Mouse (Mus musculus): Measurements from ENCODE around the gene Lrrc8a. TPM values are rescaled to one million over a fixed set of nuclear protein-coding genes. Genes with fewer than 3 reads are reported as not detected.

The Lrrc8a gene
- polyA plus RNA-seq, 1 experiment from 2014 or later = 51.1 TPM

GRCm38 (mm10) chr2:30262840-30263441 is 25.4 kb downstream of the Lrrc8a start:
- H3K4me1 ChIP-seq (ENCODE audit: control insufficient read depth, insufficient read depth, low read length) = peaks cover 23% of the 10 kb centered on the region
- peaks cover 55% of the 10 kb centered on the region for H3K36me3 ChIP-seq (ENCODE audit: control insufficient read depth, insufficient read depth, low read length)
- H3K27ac ChIP-seq (ENCODE audit: low read depth, low read length) = no peak overlapping the region
- ATAC-seq (ENCODE audit: low FRiP score, low TSS enrichment) = no peak
- no peak overlapping the region for H3K9ac ChIP-seq (ENCODE audit: low read depth, low read length)
- 57% methylated on average over 4 of the region's 4 CpGs for whole genome bisulfite sequencing
- H3K27me3 ChIP-seq (ENCODE audit: control insufficient read depth, insufficient read depth, low read length) = no peaks in the 10 kb centered on the region
- no peak overlapping the region for H3K4me3 ChIP-seq (ENCODE audit: low read length)
- H3K9me3 ChIP-seq (ENCODE audit: control insufficient read depth, low read length) = no peaks in the 10 kb centered on the region
- H3K4me2 ChIP-seq (replicated peaks; ENCODE audit: low read depth, low read length) = no peak overlapping the region

- Histone ChIP-seq H3K4me3 (ENCODE audit: low read length) (no peak overlapping the region), H3K9ac (ENCODE audit: low read depth, low read length) (no peak overlapping the region), H3K4me1 (ENCODE audit: control insufficient read depth, insufficient read depth, low read length) (peaks cover 23% of the 10 kb centered on the region), H3K4me2 (replicated peaks; ENCODE audit: low read depth, low read length) (no peak overlapping the region), H3K36me3 (ENCODE audit: control insufficient read depth, insufficient read depth, low read length) (peaks cover 49% of the 10 kb centered on the region), H3K27me3 (ENCODE audit: control insufficient read depth, insufficient read depth, low read length) (no peaks in the 10 kb centered on the region), H3K27ac (ENCODE audit: low read depth, low read length) (no peak overlapping the region), H3K9me3 (ENCODE audit: control insufficient read depth, low read length) (no peaks in the 10 kb centered on the region)
- no peak for ATAC-seq (ENCODE audit: low FRiP score, low TSS enrichment)
- 85% methylated on average over 6 of the region's 6 CpGs for WGBS
Measured at GRCm38 (mm10) chr2:30263811-30264210, 26.3 kb downstream of the Lrrc8a start.

GRCm38 (mm10) chr2:30264671-30265519 is 27.4 kb downstream of the Lrrc8a start:
- Histone ChIP-seq H3K4me2 (replicated peaks; ENCODE audit: low read depth, low read length) (no peak overlapping the region), H3K9me3 (ENCODE audit: control insufficient read depth, low read length) (no peaks in the 10 kb centered on the region), H3K27ac (ENCODE audit: low read depth, low read length) (peak overlapping the region; percentile 90), H3K4me1 (ENCODE audit: control insufficient read depth, insufficient read depth, low read length) (peaks cover 23% of the 10 kb centered on the region), H3K9ac (ENCODE audit: low read depth, low read length) (0 out of 2 replicates have a peak overlapping the region, but pooled peaks have one; percentile 28), H3K36me3 (ENCODE audit: control insufficient read depth, insufficient read depth, low read length) (peaks cover 44% of the 10 kb centered on the region), H3K27me3 (ENCODE audit: control insufficient read depth, insufficient read depth, low read length) (no peaks in the 10 kb centered on the region), H3K4me3 (ENCODE audit: low read length) (no peak overlapping the region)
- peak; percentile 32; the same call in 1 of the 2 replicates for ATAC-seq (ENCODE audit: low FRiP score, low TSS enrichment)
- WGBS = 69% methylated on average over 7 of the region's 7 CpGs

- no peak for ATAC-seq (ENCODE audit: low FRiP score, low TSS enrichment)
- WGBS = 54% methylated on average over 5 of the region's 5 CpGs
- no peaks in the 10 kb centered on the region for H3K9me3 ChIP-seq (ENCODE audit: control insufficient read depth, low read length)
- H3K4me3 ChIP-seq (ENCODE audit: low read length) = no peak within 1 kb of the TSS
- H3K27me3 ChIP-seq (ENCODE audit: control insufficient read depth, insufficient read depth, low read length) = no peaks in the 10 kb centered on the region
- peaks cover 23% of the 10 kb centered on the region for H3K4me1 ChIP-seq (ENCODE audit: control insufficient read depth, insufficient read depth, low read length)
- H3K27ac ChIP-seq (ENCODE audit: low read depth, low read length) = peak within 1 kb of the TSS; percentile 90
- peaks cover 39% of the 10 kb centered on the region for H3K36me3 ChIP-seq (ENCODE audit: control insufficient read depth, insufficient read depth, low read length)
- H3K9ac ChIP-seq (ENCODE audit: low read depth, low read length) = peak within 1 kb of the TSS; percentile 28
- peak within 1 kb of the TSS; percentile 19 for H3K4me2 ChIP-seq (replicated peaks; ENCODE audit: low read depth, low read length)
Measured at GRCm38 (mm10) chr2:30265767-30266253, 28.3 kb downstream of the Lrrc8a start, which contains the start of gene Phyhd1. Gene Phyhd1 (plus strand): TSS chr2:30266203.

GRCm38 (mm10) chr2:30266392-30266941 is 29.0 kb downstream of the Lrrc8a start:
- WGBS = 20% methylated on average over 4 of the region's 4 CpGs
- Histone ChIP-seq H3K36me3 (ENCODE audit: control insufficient read depth, insufficient read depth, low read length) (peaks cover 37% of the 10 kb centered on the region), H3K9ac (ENCODE audit: low read depth, low read length) (peak overlapping the region; percentile 25), H3K4me2 (replicated peaks; ENCODE audit: low read depth, low read length) (peak overlapping the region; percentile 19), H3K9me3 (ENCODE audit: control insufficient read depth, low read length) (no peaks in the 10 kb centered on the region), H3K4me3 (ENCODE audit: low read length) (no peak overlapping the region), H3K27ac (ENCODE audit: low read depth, low read length) (peak overlapping the region; percentile 90), H3K27me3 (ENCODE audit: control insufficient read depth, insufficient read depth, low read length) (no peaks in the 10 kb centered on the region), H3K4me1 (ENCODE audit: control insufficient read depth, insufficient read depth, low read length) (peaks cover 23% of the 10 kb centered on the region)
- peak; percentile 74 for ATAC-seq (ENCODE audit: low FRiP score, low TSS enrichment)

- Histone ChIP-seq H3K4me3 (ENCODE audit: low read length) (no peak overlapping the region), H3K27ac (ENCODE audit: low read depth, low read length) (no peak overlapping the region), H3K4me2 (replicated peaks; ENCODE audit: low read depth, low read length) (no peak overlapping the region), H3K27me3 (ENCODE audit: control insufficient read depth, insufficient read depth, low read length) (no peaks in the 10 kb centered on the region), H3K36me3 (ENCODE audit: control insufficient read depth, insufficient read depth, low read length) (peaks cover 27% of the 10 kb centered on the region), H3K4me1 (ENCODE audit: control insufficient read depth, insufficient read depth, low read length) (peaks cover 23% of the 10 kb centered on the region), H3K9me3 (ENCODE audit: control insufficient read depth, low read length) (no peaks in the 10 kb centered on the region), H3K9ac (ENCODE audit: low read depth, low read length) (no peak overlapping the region; the same call in 1 of the 2 replicates)
- 92% methylated on average over 2 of the region's 2 CpGs for WGBS
- ATAC-seq (ENCODE audit: low FRiP score, low TSS enrichment) = no peak
Measured at GRCm38 (mm10) chr2:30267466-30267865, 30.0 kb downstream of the Lrrc8a start.

- no peak for ATAC-seq (ENCODE audit: low FRiP score, low TSS enrichment)
- WGBS = 46% methylated on average over 4 of the region's 4 CpGs
- Histone ChIP-seq H3K9me3 (ENCODE audit: control insufficient read depth, low read length) (no peaks in the 10 kb centered on the region), H3K9ac (ENCODE audit: low read depth, low read length) (no peak overlapping the region), H3K27ac (ENCODE audit: low read depth, low read length) (no peak overlapping the region), H3K36me3 (ENCODE audit: control insufficient read depth, insufficient read depth, low read length) (peaks cover 20% of the 10 kb centered on the region), H3K27me3 (ENCODE audit: control insufficient read depth, insufficient read depth, low read length) (no peaks in the 10 kb centered on the region), H3K4me3 (ENCODE audit: low read length) (no peak overlapping the region), H3K4me2 (replicated peaks; ENCODE audit: low read depth, low read length) (no peak overlapping the region), H3K4me1 (ENCODE audit: control insufficient read depth, insufficient read depth, low read length) (peaks cover 23% of the 10 kb centered on the region)
Measured at GRCm38 (mm10) chr2:30268371-30268770, 30.9 kb downstream of the Lrrc8a start.

- H3K27ac ChIP-seq (ENCODE audit: low read depth, low read length) = no peak overlapping the region
- WGBS = 88% methylated on average over 17 of the region's 17 CpGs
- H3K4me3 ChIP-seq (ENCODE audit: low read length) = no peak overlapping the region
- H3K4me2 ChIP-seq (replicated peaks; ENCODE audit: low read depth, low read length) = no peak overlapping the region
- no peaks in the 10 kb centered on the region for H3K9me3 ChIP-seq (ENCODE audit: control insufficient read depth, low read length)
- H3K27me3 ChIP-seq (ENCODE audit: control insufficient read depth, insufficient read depth, low read length) = no peaks in the 10 kb centered on the region
- peaks cover 10% of the 10 kb centered on the region for H3K36me3 ChIP-seq (ENCODE audit: control insufficient read depth, insufficient read depth, low read length)
- no peak overlapping the region for H3K9ac ChIP-seq (ENCODE audit: low read depth, low read length)
- H3K4me1 ChIP-seq (ENCODE audit: control insufficient read depth, insufficient read depth, low read length) = peaks cover 19% of the 10 kb centered on the region
- ATAC-seq (ENCODE audit: low FRiP score, low TSS enrichment) = no peak
Measured at GRCm38 (mm10) chr2:30269241-30269990, 31.9 kb downstream of the Lrrc8a start.
